Mouse (Mus musculus): Measurements from ENCODE around the gene Tmem14a. TPM values are rescaled to one million over a fixed set of nuclear protein-coding genes. Genes with fewer than 3 reads are reported as not detected.
"Not testable (repeated sequence)": the region's sequence is repeated elsewhere in the genome, so short reads cannot be mapped to it uniquely, and the experiment has no call there.

The Tmem14a gene
- total RNA-seq, 2 experiments from 2014 or later: 1.3 to 1.7 TPM

- intact Hi-C loops (cut with DNase I; ENCODE audit: low total_unique reads): loop anchor here (5.0 kb wide), 1 partner anchor 69 kb away; no protein-coding TSS in a partner anchor
- not testable (repeated sequence) for DNase-seq
Observed at GRCm38 (mm10) chr1:21276158-21276557, 57.8 kb downstream of the Tmem14a start.

Other genes with a start within 250 kb of the Tmem14a start
- gene Tram2, start 139.3 kb upstream of the Tmem14a start, total RNA-seq (2021): 1 to 10 TPM; 8.7 to 9.7 TPM
- gene Gsta3, start 22.0 kb downstream of the Tmem14a start, total RNA-seq (2021): not detected
- gene Khdc1a, start 131.1 kb downstream of the Tmem14a start, total RNA-seq (2021): not detected
- gene Khdc1c, start 149.8 kb downstream of the Tmem14a start, total RNA-seq (2021): not detected
- not detected for gene Khdc1b, start 165.0 kb downstream of the Tmem14a start, total RNA-seq (2021)

All from gastrocnemius, postnatal 14 days (tissue).